Mouse (Mus musculus) intestine, embryonic 14.5 days (tissue): ENCODE data around the gene Arsg. TPM values are rescaled to one million over a fixed set of nuclear protein-coding genes. Genes with fewer than 3 reads are reported as not detected.

Experiments
- ATAC-seq: fragments of 200-750 bp; cut with Nextera tagmentation; replicated peaks from 2 replicates; pipeline ENCODE4 v1.8.0; 2017; ENCODE audit warnings: low read depth, moderate number of reproducible peaks, moderate TSS enrichment, moderate library complexity; ENCODE audit not compliant: low FRiP score, low TSS enrichment
- DNase-seq: peaks from one replicate; pipeline ENCODE4 v3.0.0-alpha.2; 2018; ENCODE audit warnings: low spot score
- H3K27ac ChIP-seq: fragments of 300-500 bp; sonication (generic); 2 replicates; pipeline ENCODE4 v1.5.1; 2014; ENCODE audit warnings: low read depth, mild to moderate bottlenecking, control low read depth
- H3K27me3 ChIP-seq: fragments of 300-500 bp; sonication (generic); replicated peaks from 2 replicates; pipeline ENCODE4 v1.6.1; 2014; ENCODE audit warnings: low read length, control low read depth; ENCODE audit not compliant: control insufficient read depth, insufficient read depth
- H3K36me3 ChIP-seq: fragments of 300-500 bp; sonication (generic); 2 replicates; pipeline ENCODE4 v1.6.1; 2014; ENCODE audit warnings: low read length, control low read depth; ENCODE audit not compliant: control insufficient read depth, insufficient read depth
- H3K4me1 ChIP-seq: fragments of 300-500 bp; sonication (generic); replicated peaks from 2 replicates; pipeline ENCODE4 v1.6.1; 2014; ENCODE audit warnings: low read length, control low read depth, mixed read lengths; ENCODE audit not compliant: control insufficient read depth, insufficient read depth
- H3K4me2 ChIP-seq: fragments of 300-500 bp; sonication (generic); 2 replicates; pipeline ENCODE4 v1.6.1; 2014; ENCODE audit warnings: low read length
- H3K4me3 ChIP-seq: fragments of 300-500 bp; sonication (generic); 2 replicates; pipeline ENCODE4 v1.5.1; 2014; ENCODE audit warnings: low read depth, low read length, control low read depth, mixed read lengths
- H3K9ac ChIP-seq: fragments of 300-500 bp; sonication (generic); 2 replicates; pipeline ENCODE4 v1.6.1; 2014; ENCODE audit warnings: mild to moderate bottlenecking, low read length
- H3K9me3 ChIP-seq: fragments of 300-500 bp; sonication (generic); 2 replicates; pipeline ENCODE4 v1.6.1; 2016; ENCODE audit warnings: low read length, control low read depth; ENCODE audit not compliant: control insufficient read depth
- WGBS: fragments of 180-500 bp; shearing (Covaris S2); extraction: QIAGEN DNeasy Blood & Tissue Kit; methylation state at CpG from one replicate; pipeline ENCODE4 v1.1.7; 2014; 5-methylcytosine and 5-hydroxymethylcytosine counted together
- polyA plus RNA-seq: library from polyadenylated mRNA; unstranded; fragments of >200 nt; fragmentation: Nextera tagmentation; extraction: Ambion mirVana; gene quantifications from 2 replicates; pipeline ENCODE4 v1.2.1, GENCODE M21; 2014

The Arsg gene
- polyA plus RNA-seq, 1 experiment from 2014 or later = 2.8 TPM

- peak overlapping the region; percentile 57 for H3K4me3 ChIP-seq
- no peaks in the 10 kb centered on the region for H3K9me3 ChIP-seq
- 0 out of 2 replicates have a peak overlapping the region, but pooled peaks have one; percentile 2 for H3K27ac ChIP-seq
- under 1% methylated on average over 33 of the region's 33 CpGs for WGBS
- ATAC-seq (0 out of 2 replicates have a peak, but pooled peaks have one; percentile 22), DNase-seq (peak; percentile 86)
- H3K36me3 ChIP-seq = no peaks in the 10 kb centered on the region
- H3K9ac ChIP-seq = peak overlapping the region; percentile 87
- H3K27me3 ChIP-seq = peaks cover 10% of the 10 kb centered on the region; the same call in 1 of the 2 replicates
- H3K4me2 ChIP-seq = peak overlapping the region; percentile 79
- no peaks in the 10 kb centered on the region; the same call in 1 of the 2 replicates for H3K4me1 ChIP-seq
These were observed 943 bp upstream of the Arsg start for GRCm38 (mm10) chr11:109472171-109472691.

- no peaks in the 10 kb centered on the region for H3K9me3 ChIP-seq
- H3K4me3 ChIP-seq = peak overlapping the region; percentile 57
- peak overlapping the region; percentile 87 for H3K9ac ChIP-seq
- DNase-seq (no peak), ATAC-seq (peak; percentile 74; the same call in 1 of the 2 replicates)
- H3K27ac ChIP-seq = peak overlapping the region; percentile 81
- H3K4me2 ChIP-seq = peak overlapping the region; percentile 79
- H3K4me1 ChIP-seq = no peaks in the 10 kb centered on the region; the same call in 1 of the 2 replicates
- WGBS = under 1% methylated on average over 12 of the region's 13 CpGs
- H3K36me3 ChIP-seq = no peaks in the 10 kb centered on the region
- peaks cover 10% of the 10 kb centered on the region; the same call in 1 of the 2 replicates for H3K27me3 ChIP-seq
These were observed 378 bp upstream of the Arsg start for GRCm38 (mm10) chr11:109472821-109473170.

- no peaks in the 10 kb centered on the region for H3K36me3 ChIP-seq
- peaks cover 10% of the 10 kb centered on the region; the same call in 1 of the 2 replicates for H3K27me3 ChIP-seq
- DNase-seq = no peak
- H3K27ac ChIP-seq = peak overlapping the region; percentile 81; the same call in 1 of the 2 replicates
- H3K4me2 ChIP-seq = peak overlapping the region; percentile 79
- WGBS = 13% methylated on average over 14 of the region's 14 CpGs
- peak overlapping the region; percentile 57 for H3K4me3 ChIP-seq
- no peaks in the 10 kb centered on the region; the same call in 1 of the 2 replicates for H3K4me1 ChIP-seq
- peak overlapping the region; percentile 87 for H3K9ac ChIP-seq
- peak; percentile 13; the same call in 1 of the 2 replicates for ATAC-seq
- H3K9me3 ChIP-seq = no peaks in the 10 kb centered on the region
These were observed 1.0 kb downstream of the Arsg start for GRCm38 (mm10) chr11:109474086-109474742.

- peaks cover 10% of the 10 kb centered on the region; the same call in 1 of the 2 replicates for H3K27me3 ChIP-seq
- H3K4me3 ChIP-seq = no peak overlapping the region
- ATAC-seq (no peak), DNase-seq (no peak)
- no peaks in the 10 kb centered on the region for H3K9me3 ChIP-seq
- no peaks in the 10 kb centered on the region for H3K36me3 ChIP-seq
- 84% methylated on average over 13 of the region's 13 CpGs for WGBS
- no peak overlapping the region for H3K27ac ChIP-seq
- H3K9ac ChIP-seq = no peak overlapping the region
- no peaks in the 10 kb centered on the region; the same call in 1 of the 2 replicates for H3K4me1 ChIP-seq
- no peak overlapping the region for H3K4me2 ChIP-seq
These were observed 1.7 kb downstream of the Arsg start for GRCm38 (mm10) chr11:109474836-109475235.

- Histone ChIP-seq H3K4me3 (no peak overlapping the region), H3K9me3 (no peaks in the 10 kb centered on the region), H3K9ac (no peak overlapping the region), H3K27me3 (peaks cover 10% of the 10 kb centered on the region; the same call in 1 of the 2 replicates), H3K36me3 (no peaks in the 10 kb centered on the region), H3K4me2 (no peak overlapping the region), H3K27ac (no peak overlapping the region), H3K4me1 (no peaks in the 10 kb centered on the region; the same call in 1 of the 2 replicates)
- WGBS = 82% methylated on average over 4 of the region's 4 CpGs
- no peak for ATAC-seq
- DNase-seq = no peak
These were observed 2.5 kb downstream of the Arsg start for GRCm38 (mm10) chr11:109475717-109476116.

GRCm38 (mm10) chr11:109476241-109476640 is 3.1 kb downstream of the Arsg start:
- H3K36me3 ChIP-seq = no peaks in the 10 kb centered on the region
- ATAC-seq = no peak
- no peak overlapping the region for H3K4me2 ChIP-seq
- whole genome bisulfite sequencing = 58% methylated on average over 2 of the region's 2 CpGs
- no peak overlapping the region for H3K27ac ChIP-seq
- H3K4me1 ChIP-seq = no peaks in the 10 kb centered on the region; the same call in 1 of the 2 replicates
- H3K4me3 ChIP-seq = no peak overlapping the region
- no peak for DNase-seq
- H3K9me3 ChIP-seq = no peaks in the 10 kb centered on the region
- no peak overlapping the region for H3K9ac ChIP-seq
- peaks cover 9% of the 10 kb centered on the region; the same call in 1 of the 2 replicates for H3K27me3 ChIP-seq

GRCm38 (mm10) chr11:109476653-109477052 is 3.5 kb downstream of the Arsg start:
- WGBS = 60% methylated on average over 6 of the region's 6 CpGs
- H3K4me3 ChIP-seq = no peak overlapping the region
- peaks cover 4% of the 10 kb centered on the region; the same call in 1 of the 2 replicates for H3K27me3 ChIP-seq
- no peak overlapping the region for H3K27ac ChIP-seq
- DNase-seq = no peak
- H3K9ac ChIP-seq = no peak overlapping the region
- H3K4me2 ChIP-seq = no peak overlapping the region
- H3K4me1 ChIP-seq = no peaks in the 10 kb centered on the region; the same call in 1 of the 2 replicates
- no peaks in the 10 kb centered on the region for H3K36me3 ChIP-seq
- H3K9me3 ChIP-seq = no peaks in the 10 kb centered on the region
- no peak for ATAC-seq

- H3K9me3 ChIP-seq = no peaks in the 10 kb centered on the region
- H3K27me3 ChIP-seq = no peaks in the 10 kb centered on the region
- no peak overlapping the region for H3K27ac ChIP-seq
- ATAC-seq = no peak
- 48% methylated on average over 16 of the region's 16 CpGs for WGBS
- no peak for DNase-seq
- H3K36me3 ChIP-seq = no peaks in the 10 kb centered on the region
- H3K4me3 ChIP-seq = no peak overlapping the region
- H3K4me1 ChIP-seq = no peaks in the 10 kb centered on the region
- H3K4me2 ChIP-seq = no peak overlapping the region
- H3K9ac ChIP-seq = no peak overlapping the region
These were observed 4.6 kb downstream of the Arsg start for GRCm38 (mm10) chr11:109477606-109478380.
